Mouse (Mus musculus): ENCODE data around the gene H2-D1. TPM values are rescaled to one million over a fixed set of nuclear protein-coding genes. Genes with fewer than 3 reads are reported as not detected.
"Not testable (repeated sequence)": the region's sequence is repeated elsewhere in the genome, so short reads cannot be mapped to it uniquely, and the experiment has no call there.

Gene H2-D1
- polyA plus RNA-seq, 1 experiment from 2014 or later: 16.3 TPM

- H3K36me3 ChIP-seq (ENCODE audit: control insufficient read depth, insufficient read depth, low read length): peaks cover 14% of the 10 kb centered on the region
- no peak overlapping the region for H3K4me2 ChIP-seq (ENCODE audit: low read depth, severe bottlenecking)
- H3K4me1 ChIP-seq (ENCODE audit: control insufficient read depth, insufficient read depth, low read length): no peaks in the 10 kb centered on the region
- ATAC-seq (ENCODE audit: insufficient number of reproducible peaks, low FRiP score, low TSS enrichment, low read depth) (no peak), DNase-seq (ENCODE audit: low spot score) (no peak)
- H3K27ac ChIP-seq (replicated peaks; ENCODE audit: low read depth, low read length): no peak overlapping the region
- no peak overlapping the region for H3K9ac ChIP-seq (ENCODE audit: low read length)
- WGBS: 90% methylated on average over 14 of the region's 14 CpGs
- no peaks in the 10 kb centered on the region for H3K9me3 ChIP-seq (ENCODE audit: control insufficient read depth, low read length)
- H3K27me3 ChIP-seq (ENCODE audit: control insufficient read depth, insufficient read depth, low read length): no peaks in the 10 kb centered on the region
- no peak overlapping the region for H3K4me3 ChIP-seq (ENCODE audit: low read depth, low read length)
Observed at GRCm38 (mm10) chr17:35226561-35227046, 35.9 kb upstream of the H2-D1 start.

DNA sequence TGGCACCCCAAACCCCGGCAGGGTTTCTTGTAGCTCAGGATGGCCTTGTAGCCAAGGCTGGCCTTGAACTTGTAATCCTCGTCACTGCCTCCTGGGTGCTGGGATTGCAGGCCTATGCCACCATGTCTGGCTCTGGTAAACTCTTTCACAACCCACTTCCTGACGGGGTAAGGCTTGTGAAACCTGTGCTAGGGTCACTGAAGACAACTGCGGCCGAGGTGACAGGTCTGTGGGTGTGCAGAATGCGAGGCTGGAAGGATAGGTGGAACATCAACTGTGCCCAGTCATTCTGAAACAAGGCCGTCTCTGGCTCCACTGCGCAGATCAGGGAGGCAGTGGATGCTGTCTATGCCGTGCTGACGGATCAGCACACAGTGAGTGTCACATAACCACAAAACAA is 31.5 kb upstream of the H2-D1 start:
- DNase-seq (ENCODE audit: low spot score) (no peak), ATAC-seq (ENCODE audit: insufficient number of reproducible peaks, low FRiP score, low TSS enrichment, low read depth) (no peak)
- no peaks in the 10 kb centered on the region for H3K27me3 ChIP-seq (ENCODE audit: control insufficient read depth, insufficient read depth, low read length)
- H3K27ac ChIP-seq (replicated peaks; ENCODE audit: low read depth, low read length): no peak overlapping the region
- 91% methylated on average over 10 of the region's 10 CpGs for WGBS
- H3K9me3 ChIP-seq (ENCODE audit: control insufficient read depth, low read length): no peaks in the 10 kb centered on the region
- H3K4me2 ChIP-seq (ENCODE audit: low read depth, severe bottlenecking): no peak overlapping the region
- H3K9ac ChIP-seq (ENCODE audit: low read length): no peak overlapping the region
- H3K36me3 ChIP-seq (ENCODE audit: control insufficient read depth, insufficient read depth, low read length): peaks cover 10% of the 10 kb centered on the region; the same call in 1 of the 2 replicates
- 0 out of 2 replicates have a peak, but pooled peaks cover 3% of the 10 kb centered on the region for H3K4me1 ChIP-seq (ENCODE audit: control insufficient read depth, insufficient read depth, low read length)
- no peak overlapping the region for H3K4me3 ChIP-seq (ENCODE audit: low read depth, low read length)

- 0 out of 2 replicates have a peak, but pooled peaks cover 3% of the 10 kb centered on the region for H3K4me1 ChIP-seq (ENCODE audit: control insufficient read depth, insufficient read depth, low read length)
- DNase-seq (ENCODE audit: low spot score): peak; percentile 94
- peaks cover 10% of the 10 kb centered on the region; the same call in 1 of the 2 replicates for H3K36me3 ChIP-seq (ENCODE audit: control insufficient read depth, insufficient read depth, low read length)
- H3K4me2 ChIP-seq (ENCODE audit: low read depth, severe bottlenecking): no peak overlapping the region
- no peak for ATAC-seq (ENCODE audit: insufficient number of reproducible peaks, low FRiP score, low TSS enrichment, low read depth)
- no peaks in the 10 kb centered on the region for H3K27me3 ChIP-seq (ENCODE audit: control insufficient read depth, insufficient read depth, low read length)
- no peaks in the 10 kb centered on the region for H3K9me3 ChIP-seq (ENCODE audit: control insufficient read depth, low read length)
- no peak overlapping the region for H3K27ac ChIP-seq (replicated peaks; ENCODE audit: low read depth, low read length)
- no peak overlapping the region for H3K4me3 ChIP-seq (ENCODE audit: low read depth, low read length)
- no peak overlapping the region for H3K9ac ChIP-seq (ENCODE audit: low read length)
- 14% methylated on average over 12 of the region's 12 CpGs for WGBS
Observed at GRCm38 (mm10) chr17:35232043-35232442, 30.5 kb upstream of the H2-D1 start.

DNA sequence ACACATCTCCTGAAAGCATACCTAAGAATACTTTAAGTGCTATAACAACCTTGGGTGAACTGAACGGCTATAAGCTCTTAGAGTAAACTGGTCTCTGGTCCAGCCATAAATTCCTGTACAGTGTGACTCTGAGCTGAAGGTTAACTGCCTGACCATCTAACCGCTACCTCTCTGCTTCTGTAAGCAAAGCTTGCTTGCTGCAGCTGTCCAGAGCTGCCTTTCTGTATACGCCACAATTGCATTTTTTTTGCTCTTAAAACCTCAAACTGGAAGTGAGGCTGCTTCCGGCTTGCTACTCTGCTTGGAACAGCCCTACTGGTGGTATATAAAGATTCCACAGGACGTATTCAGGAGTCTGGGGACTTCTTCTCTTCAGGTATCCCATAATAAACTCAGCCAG is 29.9 kb upstream of the H2-D1 start:
- peaks cover 9% of the 10 kb centered on the region; the same call in 1 of the 2 replicates for H3K36me3 ChIP-seq (ENCODE audit: control insufficient read depth, insufficient read depth, low read length)
- H3K9ac ChIP-seq (ENCODE audit: low read length): no peak overlapping the region
- no peaks in the 10 kb centered on the region for H3K9me3 ChIP-seq (ENCODE audit: control insufficient read depth, low read length)
- DNase-seq (ENCODE audit: low spot score) (no peak), ATAC-seq (ENCODE audit: insufficient number of reproducible peaks, low FRiP score, low TSS enrichment, low read depth) (no peak)
- no peak overlapping the region for H3K4me3 ChIP-seq (ENCODE audit: low read depth, low read length)
- WGBS: 86% methylated on average over 5 of the region's 5 CpGs
- H3K4me2 ChIP-seq (ENCODE audit: low read depth, severe bottlenecking): no peak overlapping the region
- H3K4me1 ChIP-seq (ENCODE audit: control insufficient read depth, insufficient read depth, low read length): 0 out of 2 replicates have a peak, but pooled peaks cover 3% of the 10 kb centered on the region
- no peak overlapping the region for H3K27ac ChIP-seq (replicated peaks; ENCODE audit: low read depth, low read length)
- H3K27me3 ChIP-seq (ENCODE audit: control insufficient read depth, insufficient read depth, low read length): no peaks in the 10 kb centered on the region

DNA sequence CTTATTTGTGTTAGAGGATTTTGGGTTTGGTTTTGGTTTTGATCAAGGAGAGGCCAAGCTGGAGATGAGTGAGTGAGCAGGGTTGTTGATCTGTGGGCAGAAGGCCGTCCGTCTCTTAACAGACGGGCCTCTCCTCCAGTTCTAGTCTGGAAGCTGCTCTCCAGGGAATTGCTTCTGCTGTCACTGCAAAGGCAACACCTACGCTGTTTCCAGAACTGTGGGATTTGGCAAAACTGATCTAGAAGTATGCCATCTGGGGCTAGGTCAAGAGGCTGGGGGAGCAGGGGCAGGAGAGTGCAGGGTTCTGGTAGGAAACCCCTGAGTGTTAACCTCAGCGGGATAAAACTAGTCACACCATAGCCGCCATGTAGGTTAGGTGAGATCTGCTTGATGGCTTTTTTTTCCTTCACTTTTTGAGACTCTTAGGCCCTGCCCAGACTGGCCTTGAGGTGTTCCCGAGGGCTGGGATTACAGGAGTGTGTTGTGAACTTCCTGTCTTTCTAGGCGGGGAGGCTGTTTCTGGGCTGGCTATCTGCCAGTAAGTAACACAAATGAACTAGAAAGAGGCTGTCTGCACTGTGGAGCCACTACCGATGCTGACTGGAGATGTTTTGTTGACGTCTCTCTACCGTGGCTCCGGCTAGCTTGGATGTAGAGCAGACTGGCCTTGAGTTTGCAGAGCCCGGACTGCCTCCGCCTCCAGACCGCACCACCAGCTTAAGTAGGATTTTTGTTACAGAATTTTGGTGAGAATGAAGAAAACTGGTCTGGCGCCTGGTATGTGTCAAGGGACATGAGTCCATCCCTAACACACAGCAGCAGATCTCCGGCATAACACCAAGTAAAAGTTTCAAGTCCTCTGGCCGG is 29.2 kb upstream of the H2-D1 start, which contains the start of gene Atp6v1g2:
Gene Atp6v1g2 (plus strand): TSS at position 547 of the 867 bp plus-strand sequence.
- Histone ChIP-seq H3K9me3 (ENCODE audit: control insufficient read depth, low read length) (no peaks in the 10 kb centered on the region), H3K27ac (replicated peaks; ENCODE audit: low read depth, low read length) (0 out of 2 replicates have a peak within 1 kb of the TSS, but pooled peaks have one; percentile 21), H3K36me3 (ENCODE audit: control insufficient read depth, insufficient read depth, low read length) (peaks cover 8% of the 10 kb centered on the region; the same call in 1 of the 2 replicates), H3K27me3 (ENCODE audit: control insufficient read depth, insufficient read depth, low read length) (no peaks in the 10 kb centered on the region), H3K4me2 (ENCODE audit: low read depth, severe bottlenecking) (peak within 1 kb of the TSS; percentile 89), H3K9ac (ENCODE audit: low read length) (no peak within 1 kb of the TSS; the same call in 1 of the 2 replicates), H3K4me3 (ENCODE audit: low read depth, low read length) (peak within 1 kb of the TSS; percentile 49), H3K4me1 (ENCODE audit: control insufficient read depth, insufficient read depth, low read length) (0 out of 2 replicates have a peak, but pooled peaks cover 3% of the 10 kb centered on the region)
- WGBS: 85% methylated on average over 18 of the region's 18 CpGs
- DNase-seq (ENCODE audit: low spot score) (no peak), ATAC-seq (ENCODE audit: insufficient number of reproducible peaks, low FRiP score, low TSS enrichment, low read depth) (no peak)

DNA sequence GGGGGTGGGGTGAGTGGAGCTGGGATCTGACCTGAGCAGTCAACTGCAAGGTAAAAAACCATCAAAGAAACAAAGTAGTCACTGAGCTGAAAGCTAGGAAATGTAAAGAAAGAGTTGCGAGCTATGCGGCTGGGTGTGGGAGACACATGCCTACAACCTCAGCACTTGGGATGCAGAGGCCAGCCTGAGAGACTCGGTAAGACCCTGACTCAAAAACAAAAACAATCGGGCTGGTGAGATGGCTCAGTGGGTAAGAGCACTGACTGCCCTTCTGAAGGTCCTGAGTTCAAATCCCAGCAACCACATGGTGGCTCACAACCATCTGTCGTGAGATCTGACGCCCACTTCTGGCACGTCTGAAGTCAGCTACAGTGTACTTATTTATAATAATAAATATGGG is 28.4 kb upstream of the H2-D1 start:
- ATAC-seq (ENCODE audit: insufficient number of reproducible peaks, low FRiP score, low TSS enrichment, low read depth); H3K9ac ChIP-seq (ENCODE audit: low read length); H3K27ac ChIP-seq (replicated peaks; ENCODE audit: low read depth, low read length); H3K9me3 ChIP-seq (ENCODE audit: control insufficient read depth, low read length); H3K27me3 ChIP-seq (ENCODE audit: control insufficient read depth, insufficient read depth, low read length); DNase-seq (ENCODE audit: low spot score); H3K36me3 ChIP-seq (ENCODE audit: control insufficient read depth, insufficient read depth, low read length); H3K4me1 ChIP-seq (ENCODE audit: control insufficient read depth, insufficient read depth, low read length): not testable (repeated sequence)
- 92% methylated on average over 7 of the region's 7 CpGs for WGBS
- peak overlapping the region; percentile 89; the same call in 1 of the 2 replicates for H3K4me2 ChIP-seq (ENCODE audit: low read depth, severe bottlenecking)
- peak overlapping the region; percentile 49; the same call in 1 of the 2 replicates for H3K4me3 ChIP-seq (ENCODE audit: low read depth, low read length)

GRCm38 (mm10) chr17:35234903-35235302 is 27.6 kb upstream of the H2-D1 start:
- Histone ChIP-seq H3K9ac (ENCODE audit: low read length) (peak overlapping the region; percentile 91), H3K4me3 (ENCODE audit: low read depth, low read length) (peak overlapping the region; percentile 49), H3K9me3 (ENCODE audit: control insufficient read depth, low read length) (no peaks in the 10 kb centered on the region), H3K36me3 (ENCODE audit: control insufficient read depth, insufficient read depth, low read length) (peaks cover under 1% of the 10 kb centered on the region; the same call in 1 of the 2 replicates), H3K27me3 (ENCODE audit: control insufficient read depth, insufficient read depth, low read length) (no peaks in the 10 kb centered on the region), H3K27ac (replicated peaks; ENCODE audit: low read depth, low read length) (peak overlapping the region; percentile 84), H3K4me2 (ENCODE audit: low read depth, severe bottlenecking) (peak overlapping the region; percentile 89), H3K4me1 (ENCODE audit: control insufficient read depth, insufficient read depth, low read length) (0 out of 2 replicates have a peak, but pooled peaks cover 3% of the 10 kb centered on the region)
- 0 out of 2 replicates have a peak, but pooled peaks have one; percentile 8 for ATAC-seq (ENCODE audit: insufficient number of reproducible peaks, low FRiP score, low TSS enrichment, low read depth)
- 5% methylated on average over 31 of the region's 31 CpGs for WGBS
- DNase-seq (ENCODE audit: low spot score): peak; percentile 72

DNA sequence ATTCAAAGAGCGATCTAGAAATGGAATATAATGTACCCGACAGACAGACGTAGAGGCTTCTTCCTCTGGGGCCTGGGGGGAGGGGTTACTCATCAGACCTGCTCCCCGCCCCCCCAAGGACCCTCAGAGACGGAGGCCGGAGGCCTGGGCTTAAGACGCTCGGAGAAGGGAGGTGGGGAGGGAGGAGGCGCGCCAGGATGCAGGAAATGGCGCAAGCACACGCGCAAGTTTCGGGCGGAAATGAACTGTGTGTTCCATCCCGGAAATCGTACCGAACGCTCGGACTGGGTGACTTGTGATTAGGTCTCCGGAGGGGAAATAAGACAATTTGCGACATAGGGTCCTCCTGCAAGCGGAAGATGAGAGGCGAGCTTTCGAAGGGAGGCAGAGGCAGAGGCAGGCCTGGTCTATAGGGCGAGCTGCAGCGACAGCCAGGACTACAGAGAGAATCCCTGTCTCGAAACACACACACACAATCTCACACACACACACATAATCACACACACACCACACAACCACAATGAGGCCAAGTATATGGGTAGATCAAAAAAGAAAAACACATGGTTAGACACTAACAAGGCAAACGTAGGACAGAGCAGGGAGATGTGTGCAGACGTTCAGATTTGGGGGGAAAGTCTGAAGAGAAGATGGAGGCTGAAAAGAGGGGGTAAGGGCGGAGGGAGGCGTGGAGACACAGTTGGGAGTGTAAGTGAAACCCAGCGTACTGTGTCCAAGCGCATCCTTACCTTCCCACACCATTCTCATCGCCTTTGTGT is 26.7 kb upstream of the H2-D1 start, which contains the start of gene Nfkbil1:
Gene Nfkbil1 (minus strand): TSS at position 179 of the 776 bp plus-strand sequence.
- DNase-seq (ENCODE audit: low spot score): peak; percentile 88
- peak; percentile 65 for ATAC-seq (ENCODE audit: insufficient number of reproducible peaks, low FRiP score, low TSS enrichment, low read depth)
- Histone ChIP-seq H3K27me3 (ENCODE audit: control insufficient read depth, insufficient read depth, low read length) (no peaks in the 10 kb centered on the region), H3K4me1 (ENCODE audit: control insufficient read depth, insufficient read depth, low read length) (peaks cover 7% of the 10 kb centered on the region; the same call in 1 of the 2 replicates), H3K9ac (ENCODE audit: low read length) (peak within 1 kb of the TSS; percentile 91), H3K4me3 (ENCODE audit: low read depth, low read length) (peak within 1 kb of the TSS; percentile 49), H3K36me3 (ENCODE audit: control insufficient read depth, insufficient read depth, low read length) (no peaks in the 10 kb centered on the region; the same call in 1 of the 2 replicates), H3K4me2 (ENCODE audit: low read depth, severe bottlenecking) (peak within 1 kb of the TSS; percentile 89), H3K27ac (replicated peaks; ENCODE audit: low read depth, low read length) (peak within 1 kb of the TSS; percentile 84), H3K9me3 (ENCODE audit: control insufficient read depth, low read length) (no peaks in the 10 kb centered on the region)
- 2% methylated on average over 35 of the region's 35 CpGs for WGBS
